In the genomic region with DNA sequence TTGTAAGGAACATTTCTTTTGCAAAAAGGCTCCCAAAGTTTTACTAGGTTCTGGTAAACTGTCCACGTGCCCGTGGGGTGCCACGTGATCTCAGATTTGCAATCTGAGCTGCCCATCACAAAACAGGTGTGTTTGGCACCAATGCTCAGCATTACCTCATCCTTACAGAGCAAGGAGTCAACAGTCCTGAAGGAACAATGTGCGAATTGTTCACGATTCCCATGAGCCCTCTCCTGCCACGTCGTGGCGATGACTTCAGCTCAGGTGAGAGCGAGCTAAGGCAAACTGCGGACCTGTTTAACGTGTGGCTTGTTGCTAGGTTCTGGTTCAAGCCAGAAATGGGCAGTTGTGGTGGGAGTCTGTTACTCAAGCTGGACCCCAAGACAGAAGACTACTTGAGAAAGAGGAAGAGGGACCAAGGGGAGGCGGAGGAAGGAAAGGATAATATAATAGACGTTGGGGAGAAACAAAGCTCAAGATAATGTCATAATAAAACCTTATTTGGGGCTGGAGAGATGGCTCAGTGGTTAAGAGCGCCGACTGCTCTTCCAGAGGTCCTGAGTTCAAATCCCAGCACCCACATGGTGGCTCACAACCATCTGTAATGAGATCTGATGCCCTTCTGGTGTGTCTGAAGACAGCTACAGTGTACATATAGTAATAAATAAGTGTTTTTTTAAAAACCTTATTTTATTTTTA, we compare ENCODE assay signal across 1 mouse cellular context.
A peak's percentile ranks its signal among the peaks of the same experiment; 100 is the strongest.
TF ChIP-seq lines count a peak whose summit lies in the region.

No protein-coding gene starts in this region.

TF ChIP-seq in MEL, 35 proteins besides CTCF, POLR2A, EP300 and RAD21:
- TF ChIP-seq USF1 (IDR thresholded peaks at IDR 0.05; ENCODE audit: low read depth, low read length) (no peak), MAFK (IDR thresholded peaks at IDR 0.05; ENCODE audit: borderline replicate concordance, low read depth, low read length) (0 out of 2 replicates have a peak, but pooled peaks have one; percentile 63), TBP (IDR thresholded peaks at IDR 0.05; ENCODE audit: low read depth, low read length) (peak; percentile 98)
